Mouse (Mus musculus): Measurements from ENCODE around the gene Smarcb1. TPM values are rescaled to one million over a fixed set of nuclear protein-coding genes. Genes with fewer than 3 reads are reported as not detected.
A peak's percentile ranks its signal among the peaks of the same experiment; 100 is the strongest.

Smarcb1 gene
- polyA plus RNA-seq, 1 experiment from 2014 or later = 157 TPM

GRCm38 (mm10) chr10:75944066-75944772, 22.8 kb upstream of the Smarcb1 start:
- ATAC-seq (replicated peaks; ENCODE audit: low FRiP score) (no peak), DNase-seq (ENCODE audit: low spot score) (no peak)
- H3K9me3 ChIP-seq (ENCODE audit: control insufficient read depth, low read length) = no peaks in the 10 kb centered on the region
- H3K4me1 ChIP-seq (replicated peaks; ENCODE audit: control insufficient read depth, insufficient read depth, low read length) = peaks cover 14% of the 10 kb centered on the region
- no peaks in the 10 kb centered on the region; the same call in 1 of the 2 replicates for H3K27me3 ChIP-seq (replicated peaks; ENCODE audit: control insufficient read depth, insufficient read depth, low read length)
- 56% methylated on average over 11 of the region's 11 CpGs for WGBS
- H3K9ac ChIP-seq (ENCODE audit: low read depth, low read length) = no peak overlapping the region
- no peak overlapping the region for H3K27ac ChIP-seq (ENCODE audit: low read depth, low read length)
- no peaks in the 10 kb centered on the region for H3K36me3 ChIP-seq (ENCODE audit: control insufficient read depth, insufficient read depth, low read length)
- no peak overlapping the region for H3K4me2 ChIP-seq
- no peak overlapping the region for H3K4me3 ChIP-seq (ENCODE audit: low read depth, low read length)

GRCm38 (mm10) chr10:75942736-75943477, 21.5 kb upstream of the Smarcb1 start, which contains the start of gene Vpreb3:
Gene Vpreb3 (plus strand): TSS chr10:75943057.
- Histone ChIP-seq H3K27ac (ENCODE audit: low read depth, low read length) (no peak within 1 kb of the TSS), H3K27me3 (replicated peaks; ENCODE audit: control insufficient read depth, insufficient read depth, low read length) (no peaks in the 10 kb centered on the region), H3K9ac (ENCODE audit: low read depth, low read length) (no peak within 1 kb of the TSS), H3K36me3 (ENCODE audit: control insufficient read depth, insufficient read depth, low read length) (no peaks in the 10 kb centered on the region), H3K4me2 (no peak within 1 kb of the TSS), H3K4me1 (replicated peaks; ENCODE audit: control insufficient read depth, insufficient read depth, low read length) (peaks cover 22% of the 10 kb centered on the region), H3K4me3 (ENCODE audit: low read depth, low read length) (no peak within 1 kb of the TSS), H3K9me3 (ENCODE audit: control insufficient read depth, low read length) (no peaks in the 10 kb centered on the region)
- WGBS = 71% methylated on average over 15 of the region's 15 CpGs
- ATAC-seq (replicated peaks; ENCODE audit: low FRiP score) (no peak), DNase-seq (ENCODE audit: low spot score) (no peak)

GRCm38 (mm10) chr10:75941042-75941824, 19.8 kb upstream of the Smarcb1 start:
- WGBS = 69% methylated on average over 9 of the region's 9 CpGs
- DNase-seq (ENCODE audit: low spot score) (no peak), ATAC-seq (replicated peaks; ENCODE audit: low FRiP score) (no peak)
- no peak overlapping the region for H3K27ac ChIP-seq (ENCODE audit: low read depth, low read length)
- no peaks in the 10 kb centered on the region for H3K9me3 ChIP-seq (ENCODE audit: control insufficient read depth, low read length)
- no peaks in the 10 kb centered on the region for H3K36me3 ChIP-seq (ENCODE audit: control insufficient read depth, insufficient read depth, low read length)
- no peak overlapping the region for H3K9ac ChIP-seq (ENCODE audit: low read depth, low read length)
- H3K4me2 ChIP-seq = no peak overlapping the region
- H3K4me3 ChIP-seq (ENCODE audit: low read depth, low read length) = no peak overlapping the region
- H3K4me1 ChIP-seq (replicated peaks; ENCODE audit: control insufficient read depth, insufficient read depth, low read length) = peaks cover 38% of the 10 kb centered on the region
- H3K27me3 ChIP-seq (replicated peaks; ENCODE audit: control insufficient read depth, insufficient read depth, low read length) = peaks cover 6% of the 10 kb centered on the region; the same call in 1 of the 2 replicates

GRCm38 (mm10) chr10:75940520-75940919, 19.1 kb upstream of the Smarcb1 start, which contains the start of gene Gm867:
Gene Gm867 (minus strand): TSS chr10:75940672.
- no peaks in the 10 kb centered on the region for H3K36me3 ChIP-seq (ENCODE audit: control insufficient read depth, insufficient read depth, low read length)
- peak within 1 kb of the TSS; percentile 47 for H3K27ac ChIP-seq (ENCODE audit: low read depth, low read length)
- H3K9ac ChIP-seq (ENCODE audit: low read depth, low read length) = peak within 1 kb of the TSS; percentile 64
- 70% methylated on average over 5 of the region's 5 CpGs for WGBS
- peaks cover 6% of the 10 kb centered on the region for H3K27me3 ChIP-seq (replicated peaks; ENCODE audit: control insufficient read depth, insufficient read depth, low read length)
- no peak for DNase-seq (ENCODE audit: low spot score)
- ATAC-seq (replicated peaks; ENCODE audit: low FRiP score) = no peak
- peak within 1 kb of the TSS; percentile 42 for H3K4me3 ChIP-seq (ENCODE audit: low read depth, low read length)
- H3K9me3 ChIP-seq (ENCODE audit: control insufficient read depth, low read length) = no peaks in the 10 kb centered on the region
- H3K4me2 ChIP-seq = peak within 1 kb of the TSS; percentile 61
- H3K4me1 ChIP-seq (replicated peaks; ENCODE audit: control insufficient read depth, insufficient read depth, low read length) = peaks cover 41% of the 10 kb centered on the region

DNA sequence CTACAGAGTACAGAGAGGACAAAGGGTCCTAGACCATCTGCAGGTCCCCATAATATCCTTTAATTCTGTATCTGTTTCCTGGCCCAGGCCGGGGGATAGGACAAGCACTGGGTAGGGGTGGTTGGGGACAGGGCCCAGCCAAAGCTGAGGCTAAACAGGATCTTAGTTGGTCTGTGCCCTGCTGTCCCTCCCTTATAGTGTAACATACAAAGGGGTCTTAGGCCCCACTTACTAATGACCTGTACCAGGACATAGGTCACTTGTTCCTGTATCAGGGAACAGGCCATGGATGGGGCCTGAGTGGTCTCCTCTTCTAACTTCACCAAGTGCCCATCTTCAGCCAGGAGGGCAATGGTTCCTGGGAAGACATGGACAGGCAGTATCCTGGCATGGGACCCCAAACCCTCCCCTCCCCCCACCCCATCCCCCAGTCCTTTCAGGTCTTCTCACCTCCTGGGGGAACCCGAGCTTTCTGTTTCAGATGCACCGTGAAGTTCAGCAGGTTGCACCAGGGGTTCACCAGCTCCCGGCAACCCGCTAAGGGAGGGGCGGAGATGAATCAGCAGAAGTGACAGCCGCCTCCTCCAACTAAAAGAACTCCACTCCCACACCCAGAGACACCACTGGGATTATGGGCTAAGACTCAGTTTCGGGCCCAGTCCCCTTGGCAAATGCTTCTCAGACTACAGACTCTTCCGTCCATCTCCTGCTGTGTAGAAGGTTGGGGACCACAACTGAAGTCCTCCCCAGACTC, 18.2 kb upstream of the Smarcb1 start:
- Histone ChIP-seq H3K4me1 (replicated peaks; ENCODE audit: control insufficient read depth, insufficient read depth, low read length) (peaks cover 46% of the 10 kb centered on the region), H3K9me3 (ENCODE audit: control insufficient read depth, low read length) (no peaks in the 10 kb centered on the region), H3K4me3 (ENCODE audit: low read depth, low read length) (peak overlapping the region; percentile 42), H3K4me2 (peak overlapping the region; percentile 61), H3K36me3 (ENCODE audit: control insufficient read depth, insufficient read depth, low read length) (no peaks in the 10 kb centered on the region), H3K9ac (ENCODE audit: low read depth, low read length) (peak overlapping the region; percentile 64), H3K27ac (ENCODE audit: low read depth, low read length) (peak overlapping the region; percentile 47), H3K27me3 (replicated peaks; ENCODE audit: control insufficient read depth, insufficient read depth, low read length) (peaks cover 6% of the 10 kb centered on the region)
- ATAC-seq (replicated peaks; ENCODE audit: low FRiP score) = peak; percentile 62
- no peak for DNase-seq (ENCODE audit: low spot score)
- WGBS = 44% methylated on average over 9 of the region's 9 CpGs

DNA sequence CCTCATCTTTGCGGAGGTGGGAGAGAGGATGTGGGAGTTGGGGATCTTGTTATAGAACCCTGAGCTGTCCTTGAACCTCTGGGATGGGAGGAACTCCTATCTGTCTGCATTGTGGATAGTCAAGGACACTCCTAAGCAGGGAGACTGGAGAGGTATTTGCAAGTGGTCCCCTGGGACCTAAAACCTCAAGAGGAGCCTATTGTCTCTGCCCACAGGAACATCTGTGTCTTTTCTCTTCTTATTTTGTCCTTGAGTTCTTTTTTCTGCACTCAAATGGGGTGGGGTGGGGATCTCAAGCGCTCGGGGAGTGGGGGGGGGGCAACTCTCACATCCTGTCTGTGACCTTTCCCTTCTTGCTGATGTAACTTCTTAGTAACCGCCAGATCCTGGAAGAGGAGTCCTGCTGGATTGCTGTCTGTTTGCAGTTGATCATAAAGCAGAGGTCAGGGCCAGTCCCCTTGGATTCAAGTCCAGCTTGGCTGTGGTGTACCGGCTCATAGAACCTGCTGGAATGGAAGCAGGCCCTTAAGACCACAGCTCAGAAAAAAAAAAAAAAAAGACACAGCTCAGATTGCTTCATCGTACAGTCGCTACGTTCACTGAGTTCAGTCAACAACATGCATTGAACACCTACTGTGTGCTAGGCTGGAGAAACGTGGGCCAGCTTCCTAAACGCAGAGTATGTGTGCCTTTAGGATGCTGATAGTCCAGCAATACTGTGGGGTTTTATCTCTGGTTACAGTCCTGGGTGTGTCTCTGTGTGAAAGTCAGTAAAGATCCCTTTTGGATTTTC, 16.6 kb upstream of the Smarcb1 start:
- Histone ChIP-seq H3K4me1 (replicated peaks; ENCODE audit: control insufficient read depth, insufficient read depth, low read length) (peaks cover 46% of the 10 kb centered on the region), H3K4me3 (ENCODE audit: low read depth, low read length) (peak overlapping the region; percentile 14; the same call in 1 of the 2 replicates), H3K9me3 (ENCODE audit: control insufficient read depth, low read length) (no peaks in the 10 kb centered on the region), H3K27me3 (replicated peaks; ENCODE audit: control insufficient read depth, insufficient read depth, low read length) (peaks cover 10% of the 10 kb centered on the region), H3K36me3 (ENCODE audit: control insufficient read depth, insufficient read depth, low read length) (no peaks in the 10 kb centered on the region), H3K4me2 (peak overlapping the region; percentile 96), H3K9ac (ENCODE audit: low read depth, low read length) (no peak overlapping the region), H3K27ac (ENCODE audit: low read depth, low read length) (no peak overlapping the region)
- DNase-seq (ENCODE audit: low spot score) (no peak), ATAC-seq (replicated peaks; ENCODE audit: low FRiP score) (peak; percentile 64)
- WGBS = 47% methylated on average over 10 of the region's 10 CpGs

DNA sequence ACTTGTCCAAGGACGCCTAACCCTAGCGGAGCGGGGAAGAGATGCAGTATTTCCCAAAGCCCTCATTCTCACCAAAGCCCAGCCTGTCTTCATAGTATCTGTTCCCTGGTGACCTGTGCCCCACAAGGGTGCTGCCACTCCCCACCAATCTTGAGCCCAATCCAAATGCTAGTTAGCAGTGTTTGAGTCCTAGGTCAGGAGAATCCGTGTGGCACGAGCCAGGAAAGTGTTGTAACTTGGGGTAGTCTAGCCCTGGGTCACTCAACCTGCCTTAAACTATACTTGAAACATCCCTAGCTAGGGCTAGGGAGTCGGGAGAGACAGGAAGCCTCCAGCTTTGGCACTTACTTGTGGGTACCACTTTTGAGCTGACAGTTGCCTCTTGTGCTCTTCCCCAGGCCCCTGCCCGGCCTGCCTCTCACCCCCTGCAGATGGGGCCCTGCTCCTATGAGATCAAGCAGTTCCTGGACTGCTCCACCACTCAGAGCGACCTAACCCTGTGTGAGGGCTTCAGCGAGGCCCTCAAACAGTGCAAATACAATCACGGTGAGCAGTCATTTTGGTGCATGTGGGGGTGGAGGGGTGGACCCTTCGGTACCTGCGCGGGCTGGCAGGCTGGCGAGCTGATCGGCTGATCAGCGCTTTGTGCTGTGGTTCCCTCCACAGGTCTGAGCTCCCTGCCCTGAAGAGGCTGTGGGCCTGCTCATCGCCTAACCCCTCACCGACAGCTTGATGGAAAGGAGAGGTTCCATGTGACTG, 15.7 kb upstream of the Smarcb1 start:
- peak overlapping the region; percentile 96 for H3K4me2 ChIP-seq
- DNase-seq (ENCODE audit: low spot score) (no peak), ATAC-seq (replicated peaks; ENCODE audit: low FRiP score) (no peak)
- H3K4me1 ChIP-seq (replicated peaks; ENCODE audit: control insufficient read depth, insufficient read depth, low read length) = peaks cover 53% of the 10 kb centered on the region
- peaks cover 18% of the 10 kb centered on the region for H3K27me3 ChIP-seq (replicated peaks; ENCODE audit: control insufficient read depth, insufficient read depth, low read length)
- H3K9ac ChIP-seq (ENCODE audit: low read depth, low read length) = no peak overlapping the region
- WGBS = 50% methylated on average over 18 of the region's 18 CpGs
- H3K36me3 ChIP-seq (ENCODE audit: control insufficient read depth, insufficient read depth, low read length) = no peaks in the 10 kb centered on the region
- no peaks in the 10 kb centered on the region for H3K9me3 ChIP-seq (ENCODE audit: control insufficient read depth, low read length)
- peak overlapping the region; percentile 81 for H3K4me3 ChIP-seq (ENCODE audit: low read depth, low read length)
- no peak overlapping the region for H3K27ac ChIP-seq (ENCODE audit: low read depth, low read length)
